Mouse (Mus musculus): ENCODE results near the gene Daam1.

DNA sequence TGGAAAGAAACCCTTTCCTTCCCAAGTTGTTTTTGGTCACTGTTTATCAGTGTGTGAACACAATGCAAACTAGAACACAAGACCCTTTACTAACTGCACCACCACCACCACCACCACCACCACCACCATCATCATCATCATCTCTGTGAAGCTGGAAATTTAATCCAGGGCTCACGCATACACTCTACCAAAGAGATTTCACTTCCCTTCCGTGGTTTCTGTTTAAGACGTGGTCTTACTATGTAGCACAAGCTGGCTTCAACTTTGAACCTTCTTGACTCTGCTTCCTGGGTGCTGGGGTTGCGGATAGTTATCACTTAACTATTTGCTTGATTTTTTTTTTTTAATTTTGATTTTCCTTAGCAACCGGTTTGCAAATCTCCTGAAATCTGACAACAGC is 9.6 kb upstream of the Daam1 start:
- no peak for TF ChIP-seq CTCF (IDR thresholded peaks at IDR 0.05)
- TF ChIP-seq EP300 (IDR thresholded peaks at IDR 0.05): no peak

All from lung, postnatal 0 days (tissue).